Mouse (Mus musculus): ENCODE measurements at regions not wholly inside any gene's neighbourhood (a gene's known extent, or its start where the extent isn't known, plus 50 kb on each side); places are given as distances from the start of the nearest gene placed in this dataset.

DNA sequence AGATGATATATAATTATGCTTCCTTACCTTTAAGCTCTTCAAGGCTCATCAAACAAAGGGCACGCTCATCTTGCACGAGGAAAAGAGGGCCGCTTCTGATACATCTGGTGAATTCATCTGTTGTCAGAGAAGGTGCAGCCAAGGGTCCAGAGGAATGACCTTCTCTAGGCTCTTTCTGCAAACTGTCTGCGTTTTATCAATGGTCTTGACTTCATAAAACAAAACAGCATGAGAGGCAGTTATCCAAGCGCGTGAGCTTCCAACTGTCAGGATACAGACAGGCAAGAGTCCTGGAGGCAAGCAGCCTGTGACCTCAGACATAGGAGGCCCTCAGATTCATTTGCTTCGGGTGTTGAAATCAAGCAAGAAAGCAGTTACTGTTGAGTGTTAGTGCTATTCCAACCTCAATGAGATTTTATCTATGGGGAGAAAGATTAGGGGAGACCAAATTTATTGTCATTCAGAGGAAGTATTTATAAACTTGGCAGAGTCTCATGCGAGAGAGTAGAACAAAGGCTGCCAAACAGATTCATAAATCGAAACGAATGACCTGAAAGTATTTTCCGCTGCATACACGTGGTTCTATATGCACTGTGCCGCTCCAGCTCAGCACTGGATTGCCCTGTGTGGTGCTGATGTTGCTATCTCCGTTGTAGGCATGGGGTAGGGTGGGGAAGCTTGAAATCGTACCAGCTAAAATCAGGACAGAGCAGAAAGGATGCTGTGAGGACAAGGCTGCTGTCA lies 107.2 kb upstream of the Vangl1 start:
- DNase-seq, result no peak

- DNase-seq, result no peak
These were observed 105.8 kb upstream of the Vangl1 start for GRCm38 (mm10) chr3:102310243-102310642.

GRCm38 (mm10) chr3:102309756-102310155 lies 105.3 kb upstream of the Vangl1 start:
- peak; percentile 54 for DNase-seq

- DNase-seq, result no peak
These were observed 103.2 kb upstream of the Vangl1 start for GRCm38 (mm10) chr3:102307656-102308055.

DNA sequence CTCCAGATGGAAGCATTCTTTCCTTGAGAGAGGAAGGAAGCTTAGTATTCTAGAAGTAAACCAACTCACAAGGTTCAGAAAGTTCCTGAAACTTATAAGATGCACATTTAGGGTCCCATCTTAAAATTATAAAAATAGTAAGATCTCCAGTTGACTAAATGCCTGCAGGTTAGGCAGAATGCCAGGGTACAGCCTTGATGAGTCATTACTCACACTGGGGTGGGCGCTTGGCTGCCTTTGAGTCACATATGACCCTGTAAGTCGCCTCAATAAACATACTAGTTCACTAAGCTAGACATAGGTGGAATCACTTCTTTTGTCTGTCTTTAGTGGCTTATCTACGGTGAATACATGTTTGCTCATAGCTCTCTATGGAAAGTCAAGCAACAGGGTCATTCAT lies 87.9 kb upstream of the Vangl1 start:
- no peak for DNase-seq

GRCm38 (mm10) chr3:102281983-102282382 lies 77.5 kb upstream of the Vangl1 start:
- no peak for DNase-seq

GRCm38 (mm10) chr3:102276758-102277157 lies 72.3 kb upstream of the Vangl1 start:
- DNase-seq, result no peak

DNA sequence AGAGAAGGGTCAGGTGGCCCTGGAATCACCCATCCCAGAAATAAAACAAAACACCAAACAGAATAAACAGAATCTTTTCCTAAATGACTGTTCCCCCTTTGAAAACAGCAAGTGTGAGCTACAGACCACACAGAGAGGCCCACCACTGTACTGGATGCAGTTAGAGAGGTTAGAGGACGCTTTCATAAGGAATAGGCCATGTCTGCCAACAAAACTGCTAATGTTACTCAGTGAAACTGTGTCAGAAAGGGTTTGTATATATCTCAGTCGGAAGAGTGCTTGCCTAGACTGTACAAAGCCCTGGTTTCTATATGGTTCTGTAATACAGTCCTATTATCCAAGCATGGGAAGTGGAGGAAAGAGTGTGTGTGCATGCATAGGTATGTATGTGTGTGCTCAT lies 71.8 kb upstream of the Vangl1 start:
- no peak for DNase-seq

DNA sequence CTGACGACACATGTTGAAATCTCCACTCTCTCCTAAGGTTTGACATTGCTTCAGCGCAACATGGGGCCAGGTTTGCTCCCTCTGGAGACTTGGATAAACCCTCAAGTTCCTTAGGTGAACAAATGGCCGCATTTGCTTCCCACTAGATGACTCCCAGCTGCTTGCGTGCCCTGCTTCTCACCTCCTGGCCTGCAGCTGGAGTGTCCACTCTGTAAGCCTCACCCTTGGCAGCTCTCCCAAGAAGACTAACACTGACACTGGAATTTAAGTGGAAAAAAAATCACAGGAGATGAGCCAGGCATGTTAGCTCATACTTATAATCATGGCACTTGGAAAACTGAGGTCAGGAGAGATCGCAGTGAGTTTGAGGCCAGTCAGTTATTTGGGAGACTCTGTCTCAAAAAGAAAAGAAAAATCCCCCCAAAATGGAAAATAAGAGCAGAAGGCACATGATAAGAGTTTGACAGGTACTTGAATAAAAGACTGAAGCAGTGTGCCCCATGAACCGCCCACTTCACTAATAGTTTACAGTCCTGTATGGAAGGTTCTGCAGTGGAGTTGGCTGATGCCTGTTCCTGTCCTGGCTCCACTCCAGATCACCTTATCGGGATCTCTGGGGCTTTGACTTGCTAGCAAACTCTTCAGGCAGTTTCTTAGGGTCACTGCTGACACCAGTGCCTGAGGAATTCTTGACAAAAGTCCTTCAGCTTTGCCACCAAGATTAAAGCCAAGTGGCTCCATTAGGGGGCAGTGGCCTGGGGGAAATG lies 70.9 kb upstream of the Vangl1 start:
- no peak for DNase-seq

GRCm38 (mm10) chr3:102270779-102271178 lies 66.3 kb upstream of the Vangl1 start:
- no peak for DNase-seq

- DNase-seq, result no peak
These were observed 65.8 kb upstream of the Vangl1 start for GRCm38 (mm10) chr3:102270257-102270656.

GRCm38 (mm10) chr3:102266136-102266535 lies 61.6 kb upstream of the Vangl1 start:
- no peak for DNase-seq

GRCm38 (mm10) chr3:102265146-102265545 lies 60.7 kb upstream of the Vangl1 start:
- DNase-seq, result no peak

DNA sequence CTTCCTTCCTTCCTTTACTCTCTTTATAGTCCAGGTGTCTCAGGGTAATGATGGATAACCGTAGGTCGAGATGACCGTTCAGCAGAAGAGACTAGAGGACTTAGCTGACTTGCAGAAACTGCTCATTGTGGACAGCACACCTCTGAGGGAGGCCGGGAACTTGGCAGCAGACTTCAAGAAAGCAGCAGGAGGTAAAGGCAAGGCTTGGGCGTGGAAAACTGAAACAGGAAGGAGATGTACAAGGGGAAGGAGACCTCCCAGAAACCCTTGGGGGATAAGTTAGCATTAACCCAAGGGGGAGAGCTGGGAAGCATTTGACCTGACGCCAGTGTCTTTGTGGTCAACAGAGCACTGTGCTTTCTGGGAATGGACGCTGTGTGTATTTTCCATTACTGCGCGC lies 58.8 kb upstream of the Vangl1 start:
- DNase-seq, result no peak

DNA sequence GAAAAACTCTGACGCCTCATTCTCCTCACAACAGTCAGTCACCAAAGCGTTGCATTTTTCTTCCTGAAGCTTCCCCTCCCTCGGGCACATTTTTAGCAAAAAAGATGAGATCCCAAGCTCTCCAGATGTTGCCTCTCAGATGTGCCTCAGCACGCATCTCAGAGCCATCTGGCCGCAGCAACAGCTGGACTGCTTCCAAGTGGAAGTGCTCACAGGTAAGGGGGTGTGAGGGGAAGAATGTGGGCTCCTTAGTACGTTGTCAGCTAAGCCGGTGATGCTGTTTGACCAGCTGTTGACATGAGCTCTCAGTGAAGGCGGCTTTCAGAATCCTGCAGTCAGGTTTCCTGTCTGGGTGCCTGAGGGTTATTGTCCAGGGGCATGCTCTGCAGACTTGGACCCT lies 58.2 kb upstream of the Vangl1 start:
- no peak for DNase-seq

DNA sequence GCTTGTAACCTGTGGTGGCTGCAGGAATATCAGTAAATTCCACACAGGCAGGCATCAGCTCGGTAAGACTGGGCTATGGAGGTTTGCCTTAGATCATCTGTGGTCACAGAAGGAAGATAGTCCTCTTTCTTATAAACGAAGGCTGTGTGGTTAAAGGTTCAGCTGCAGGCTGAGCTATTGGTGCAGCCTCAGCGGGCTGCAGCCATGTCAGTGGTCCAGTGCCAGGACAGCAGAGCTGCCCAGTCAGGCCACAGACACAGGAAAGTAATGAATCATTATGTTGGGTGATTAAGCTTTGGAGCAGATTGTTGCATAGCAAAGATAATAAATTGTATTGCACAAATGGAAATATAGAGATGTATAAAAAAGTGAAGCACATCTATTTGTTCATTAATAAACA lies 57.0 kb upstream of the Vangl1 start:
- no peak for DNase-seq
